Mouse (Mus musculus): ENCODE measurements at regions not wholly inside any gene's neighbourhood (a gene's known extent, or its start where the extent isn't known, plus 50 kb on each side); places are given as distances from the start of the nearest gene placed in this dataset.

GRCm38 (mm10) chr12:36918294-36918876 lies 190.0 kb upstream of the Meox2 start:
- TF ChIP-seq CTCF (IDR thresholded peaks at IDR 0.05; ENCODE audit: low read depth, low read length) (no peak), POLR2AphosphoS5 (IDR thresholded peaks at IDR 0.05; ENCODE audit: insufficient replicate concordance, low read depth, low read length) (no peak), GATA1 (IDR thresholded peaks at IDR 0.05; ENCODE audit: borderline replicate concordance, low read length) (no peak)

Data from G1E (cell line).